Mouse (Mus musculus) splenic B cell, adult 2 months (primary cell): ENCODE results near the gene Dhx9.
"Not testable (repeated sequence)": the region's sequence is repeated elsewhere in the genome, so short reads cannot be mapped to it uniquely, and the experiment has no call there.

ENCODE experiments used
- DNase-seq: peaks from one replicate; pipeline ENCODE4 v3.0.0-alpha.2; 2011; ENCODE audit warnings: low read depth, low spot score
- H3K27me3 ChIP-seq: 2 replicates; pipeline ENCODE4 v1.6.1; 2012; ENCODE audit warnings: mild to moderate bottlenecking, low read length, moderate library complexity, mixed read lengths; ENCODE audit not compliant: control insufficient read depth, poor library complexity, insufficient read depth, severe bottlenecking
- H3K36me3 ChIP-seq: 2 replicates; pipeline ENCODE4 v1.6.1; 2012; ENCODE audit warnings: mild to moderate bottlenecking, low read length, moderate library complexity, mixed read lengths; ENCODE audit not compliant: control insufficient read depth, poor library complexity, insufficient read depth, severe bottlenecking

Gene Dhx9

DNA sequence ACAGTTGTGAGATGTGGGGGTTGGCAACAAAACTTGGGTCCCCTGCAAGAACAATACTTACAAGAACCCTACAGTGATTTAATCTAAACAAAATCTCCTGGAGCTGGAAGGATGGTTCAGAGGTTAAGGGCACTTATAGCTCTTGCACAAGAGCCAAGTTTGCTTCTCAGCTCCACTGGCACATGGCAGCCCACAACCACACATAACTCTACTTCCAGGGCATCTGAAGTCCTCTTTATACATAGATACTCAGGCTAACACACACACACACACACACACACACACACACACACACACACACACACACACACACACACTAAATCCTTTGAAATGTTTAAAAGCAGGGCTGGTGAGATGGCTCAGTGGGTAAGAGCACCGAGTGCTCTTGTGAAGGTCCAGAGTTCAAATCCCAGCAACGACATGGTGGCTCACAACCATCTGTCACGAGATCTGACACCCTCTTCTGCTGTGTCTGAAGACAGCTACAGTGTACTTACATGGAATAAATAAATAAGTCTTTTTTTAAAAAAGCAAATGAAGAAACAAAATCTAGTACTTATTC, 71.1 kb downstream of the Dhx9 start:
- not testable (repeated sequence) for H3K36me3 ChIP-seq, H3K27me3 ChIP-seq, DNase-seq

DNA sequence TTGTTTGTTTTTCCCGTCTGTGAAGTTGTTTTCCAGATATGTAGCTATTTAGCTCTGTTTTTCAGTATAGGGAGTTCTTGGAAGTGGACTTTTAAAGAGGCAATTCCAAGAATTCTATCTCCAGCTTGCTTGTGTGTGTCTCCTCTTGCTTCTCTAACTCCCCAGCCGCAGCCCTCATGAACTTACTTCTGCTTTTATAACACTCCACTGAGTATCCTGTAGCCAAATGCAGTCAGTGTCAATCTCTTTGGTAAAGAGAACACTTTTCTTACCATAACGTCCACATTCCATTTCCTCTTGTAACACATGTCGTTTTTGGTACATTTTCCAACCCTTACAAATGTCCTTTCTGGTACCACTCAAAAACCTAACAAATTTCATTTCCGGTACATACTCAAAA, 71.7 kb downstream of the Dhx9 start:
- not testable (repeated sequence) for DNase-seq, H3K27me3 ChIP-seq

GRCm38 (mm10) chr1:153414962-153415361, 72.5 kb downstream of the Dhx9 start:
- Histone ChIP-seq H3K36me3 (no peaks in the 10 kb centered on the region), H3K27me3 (no peaks in the 10 kb centered on the region)
- peak; percentile 94 for DNase-seq

More for the DNA sequence above, 71.7 kb downstream of the Dhx9 start:
- not testable (repeated sequence) for H3K36me3 ChIP-seq

GRCm38 (mm10) chr1:153414114-153414723, 73.2 kb downstream of the Dhx9 start:
- DNase-seq: peak; percentile 87
- not testable (repeated sequence) for H3K36me3 ChIP-seq, H3K27me3 ChIP-seq

DNA sequence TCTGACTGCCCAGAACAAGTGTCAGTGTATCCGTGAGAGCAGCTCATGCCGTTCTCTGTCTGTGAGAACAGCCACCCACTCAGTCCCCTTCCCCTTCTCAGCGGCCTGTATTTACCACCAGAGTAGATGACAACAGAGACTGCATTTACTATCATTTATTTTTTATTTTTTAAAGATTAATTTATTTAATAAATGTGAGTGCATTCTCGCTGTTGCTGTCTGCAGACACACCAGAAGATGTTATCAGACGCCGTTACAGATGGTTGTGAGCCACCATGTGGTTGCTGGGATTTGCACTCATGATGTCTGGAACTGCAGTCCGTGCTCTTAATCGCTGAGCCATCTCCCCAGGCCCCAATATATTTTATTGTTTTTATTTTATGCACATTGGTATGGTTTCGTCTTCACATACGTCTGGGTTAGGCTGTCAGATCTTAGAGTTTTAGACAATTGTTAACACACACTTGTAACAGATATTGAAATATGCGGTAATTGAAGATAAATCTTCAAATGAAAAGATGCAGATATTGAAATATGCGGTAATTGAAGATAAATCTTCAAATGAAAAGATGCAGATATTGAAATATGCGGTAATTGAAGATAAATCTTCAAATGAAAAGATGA, 74.0 kb downstream of the Dhx9 start:
- not testable (repeated sequence) for H3K27me3 ChIP-seq, H3K36me3 ChIP-seq
- DNase-seq: peak; percentile 51

DNA sequence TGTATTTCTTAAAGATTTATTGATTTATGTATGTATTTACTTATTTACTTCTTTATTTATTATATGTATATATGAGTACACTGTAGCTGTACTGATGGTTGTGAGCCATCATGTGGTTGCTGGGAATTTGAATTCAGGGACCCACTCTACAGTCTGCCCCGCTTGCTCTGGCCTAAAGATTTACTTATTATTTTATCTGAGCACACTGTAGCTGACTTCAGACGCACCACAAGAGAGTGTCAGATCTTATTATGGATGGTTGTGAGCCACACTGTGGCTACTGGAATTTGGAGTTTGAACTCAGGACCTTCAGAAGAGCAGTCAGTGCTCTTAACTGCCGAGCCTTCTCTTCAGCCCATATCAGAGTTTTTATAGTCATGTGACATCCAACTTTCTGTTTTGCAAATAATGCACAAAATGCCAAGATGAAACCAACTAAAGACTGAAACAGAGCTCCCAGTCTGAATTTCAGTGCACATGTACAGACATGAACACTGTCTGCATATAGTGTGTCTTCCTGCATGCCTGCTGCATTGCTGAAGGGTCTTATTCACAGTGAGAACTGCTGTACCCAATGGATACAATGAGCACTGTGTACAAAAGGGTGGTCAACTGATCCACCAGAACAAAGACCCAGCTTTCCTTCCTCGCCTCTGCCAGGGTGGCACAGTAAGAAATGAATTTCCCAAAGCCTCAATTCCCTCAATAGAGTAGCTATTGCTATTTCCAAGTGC, 74.6 kb downstream of the Dhx9 start:
- not testable (repeated sequence) for DNase-seq, H3K27me3 ChIP-seq, H3K36me3 ChIP-seq

- Histone ChIP-seq H3K36me3 (no peaks in the 10 kb centered on the region), H3K27me3 (no peaks in the 10 kb centered on the region)
- no peak for DNase-seq
These were observed 75.7 kb downstream of the Dhx9 start for GRCm38 (mm10) chr1:153411723-153412122.

- not testable (repeated sequence) for H3K27me3 ChIP-seq, H3K36me3 ChIP-seq, DNase-seq
These were observed 76.5 kb downstream of the Dhx9 start for GRCm38 (mm10) chr1:153410915-153411314.

GRCm38 (mm10) chr1:153408296-153408695, 79.2 kb downstream of the Dhx9 start:
- not testable (repeated sequence) for DNase-seq, H3K27me3 ChIP-seq, H3K36me3 ChIP-seq

- peak; percentile 58 for DNase-seq
- H3K36me3 ChIP-seq, H3K27me3 ChIP-seq: not testable (repeated sequence)
These were observed 79.8 kb downstream of the Dhx9 start for GRCm38 (mm10) chr1:153407641-153408040.
